Mouse (Mus musculus): ENCODE data around the gene Pacsin2.

DNA sequence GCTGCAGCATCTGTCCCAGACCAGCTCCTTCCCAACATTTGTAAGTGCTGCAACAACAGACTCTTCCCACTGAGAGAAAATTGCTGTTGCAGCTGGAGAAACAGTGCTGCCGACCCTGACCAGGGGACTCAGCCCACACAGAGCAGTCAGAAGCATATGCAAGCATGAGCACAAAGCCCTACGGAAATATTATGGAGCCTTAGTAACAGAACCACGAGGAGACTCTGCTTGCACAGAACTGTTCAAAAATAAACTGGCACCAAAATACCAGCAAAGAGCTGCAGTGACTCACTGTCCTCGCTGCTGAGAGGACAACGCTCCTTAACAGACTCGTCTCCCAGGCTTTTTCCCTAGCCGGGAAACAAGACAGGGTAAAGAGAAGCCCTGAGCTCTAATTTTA is 47.0 kb downstream of the Pacsin2 start:
- TF ChIP-seq POLR2A (IDR thresholded peaks at IDR 0.05; ENCODE audit: borderline replicate concordance, insufficient read depth, low read length) (no peak), CTCF (IDR thresholded peaks at IDR 0.05; ENCODE audit: borderline replicate concordance, insufficient read depth, low read depth, low read length) (no peak)

Measured in cerebellum, adult 2 months (tissue).